Mouse (Mus musculus) effector memory CD4-positive, alpha-beta T cell, adult 7 months (primary cell): ENCODE results near the gene Olfr1291-ps1. TPM values are rescaled to one million over a fixed set of nuclear protein-coding genes. Genes with fewer than 3 reads are reported as not detected.

Experiments
- polyA plus RNA-seq: library from polyadenylated mRNA; unstranded; fragments of 100-300 nt; shearing (Covaris generic); gene quantifications from one replicate; pipeline ENCODE4 v1.2.1, GENCODE M21; 2017

The Olfr1291-ps1 gene
- 0.10 TPM for polyA plus RNA-seq

DNA sequence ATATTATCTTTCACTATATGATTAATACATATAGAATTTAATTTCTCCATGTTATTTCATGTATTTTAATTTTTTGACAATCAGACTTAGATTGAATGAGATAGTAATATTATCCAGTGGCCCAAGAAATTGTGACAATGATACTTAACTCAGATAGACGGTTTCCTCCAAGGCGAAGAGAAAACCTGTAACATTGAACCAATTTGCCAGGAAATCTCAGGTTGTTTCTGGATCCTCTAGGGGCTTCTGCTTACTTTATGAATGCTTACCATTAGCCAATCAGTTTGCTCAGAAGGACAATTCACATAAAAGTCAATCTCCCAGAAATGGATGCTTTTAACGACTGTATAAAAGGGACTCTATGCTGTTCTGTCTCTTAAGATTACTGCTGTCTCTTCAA lies at the start of gene Olfr1291-ps1:
TSS of gene Olfr1291-ps1 (plus strand) at position 301 of the 400 bp plus-strand sequence.

DNA sequence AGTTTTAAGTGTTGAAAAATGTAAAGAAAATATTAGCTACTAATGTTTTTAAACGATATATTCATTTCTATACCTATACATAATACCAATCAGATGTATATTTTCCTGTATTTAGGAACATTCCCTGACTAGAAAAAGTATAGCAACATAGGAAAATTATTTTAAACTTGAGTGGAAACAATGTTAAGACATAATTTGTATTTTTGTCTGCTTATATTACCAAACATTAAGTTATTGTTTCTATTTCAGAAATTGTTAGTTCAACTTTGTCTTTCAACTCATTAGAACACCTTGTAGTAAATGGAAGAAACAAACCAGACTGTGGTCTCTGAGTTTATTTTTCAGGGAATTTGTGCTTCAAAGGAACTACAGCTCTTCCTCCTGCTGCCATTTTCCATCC lies 48.1 kb upstream of the Olfr1291-ps1 start, which contains the start of gene Olfr1287:
TSS of gene Olfr1287 (plus strand) at position 301 of the 400 bp plus-strand sequence.

DNA sequence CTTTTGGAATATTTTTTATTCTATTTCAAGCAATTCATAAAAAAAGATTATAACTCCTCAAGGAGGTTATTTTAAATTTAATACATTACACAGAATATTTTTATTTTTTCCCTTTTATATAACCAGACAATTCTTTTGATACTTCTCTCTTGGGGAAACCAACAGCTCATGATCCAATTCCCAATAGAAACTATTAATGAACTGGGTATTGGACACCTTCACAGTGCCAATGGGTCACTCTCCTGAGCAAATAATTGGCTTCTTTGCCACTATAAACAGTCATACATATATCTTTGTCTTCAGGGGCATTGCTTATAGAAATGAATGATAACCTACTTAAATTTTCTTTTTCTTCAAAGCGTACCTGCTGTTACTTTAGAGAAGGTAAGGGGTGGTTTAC lies 23.2 kb upstream of the Olfr1291-ps1 start, which contains the start of gene Olfr1288:
TSS of gene Olfr1288 (plus strand) at position 301 of the 400 bp plus-strand sequence.

DNA sequence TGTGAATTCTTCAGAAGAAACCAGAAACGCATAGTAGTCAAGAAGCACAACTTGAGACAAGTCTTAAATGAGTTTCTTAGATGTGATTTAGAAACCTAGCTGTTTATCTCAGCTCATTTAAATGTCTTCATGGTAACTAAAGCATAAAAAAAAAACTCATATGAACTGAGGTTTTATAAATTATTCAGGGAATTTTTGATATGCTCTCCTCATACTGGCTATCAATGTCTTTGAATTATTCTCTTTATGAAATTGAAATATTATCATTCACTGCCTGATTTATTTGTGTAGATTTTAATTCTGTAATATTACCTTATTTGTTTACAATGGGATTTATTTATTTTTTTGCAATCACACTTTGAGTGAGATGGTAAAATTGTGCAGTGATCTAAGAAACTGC lies 16.5 kb upstream of the Olfr1291-ps1 start, which contains the start of gene Olfr1289:
TSS of gene Olfr1289 (plus strand) at position 301 of the 400 bp plus-strand sequence.

DNA sequence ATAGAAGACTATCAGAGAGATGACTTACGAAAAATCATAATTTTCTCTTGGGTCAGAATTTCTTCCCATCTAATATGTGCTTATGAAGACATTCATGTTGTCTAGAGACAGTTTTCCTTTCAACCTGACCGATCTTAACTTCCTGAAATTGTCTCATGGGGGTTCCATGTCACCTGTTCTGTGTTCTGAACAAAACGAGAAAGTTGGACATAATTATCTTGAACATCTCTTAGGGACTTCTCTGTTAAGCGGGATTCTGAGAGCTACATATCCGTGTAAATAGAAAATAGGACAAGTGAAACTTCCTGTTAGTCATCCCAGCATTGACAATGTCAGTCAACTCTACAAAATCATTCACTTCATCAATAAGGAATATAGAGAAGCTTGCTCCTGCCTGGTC lies 3.3 kb upstream of the Olfr1291-ps1 start, which contains the start of gene Olfr1290:
TSS of gene Olfr1290 (minus strand) at position 101 of the 400 bp plus-strand sequence.

DNA sequence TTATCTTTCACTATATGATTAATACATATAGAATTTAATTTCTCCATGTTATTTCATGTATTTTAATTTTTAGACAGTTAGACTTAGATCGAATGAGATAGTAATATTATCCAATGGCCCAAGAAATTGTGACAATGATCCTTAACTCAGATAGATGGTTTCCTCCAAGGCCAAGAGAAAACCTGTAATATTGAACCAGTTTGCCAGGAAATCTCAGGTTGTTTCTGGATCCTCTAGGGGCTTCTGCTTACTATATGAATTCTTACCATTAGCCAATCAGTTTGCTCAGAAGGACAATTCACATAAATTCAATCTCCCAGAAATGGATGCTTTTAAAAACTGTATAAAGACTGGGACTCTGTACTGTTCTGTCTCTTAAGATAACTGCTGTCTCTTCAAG lies 27.9 kb downstream of the Olfr1291-ps1 start, which contains the start of gene Olfr1293-ps:
TSS of gene Olfr1293-ps (plus strand) at position 301 of the 400 bp plus-strand sequence.

DNA sequence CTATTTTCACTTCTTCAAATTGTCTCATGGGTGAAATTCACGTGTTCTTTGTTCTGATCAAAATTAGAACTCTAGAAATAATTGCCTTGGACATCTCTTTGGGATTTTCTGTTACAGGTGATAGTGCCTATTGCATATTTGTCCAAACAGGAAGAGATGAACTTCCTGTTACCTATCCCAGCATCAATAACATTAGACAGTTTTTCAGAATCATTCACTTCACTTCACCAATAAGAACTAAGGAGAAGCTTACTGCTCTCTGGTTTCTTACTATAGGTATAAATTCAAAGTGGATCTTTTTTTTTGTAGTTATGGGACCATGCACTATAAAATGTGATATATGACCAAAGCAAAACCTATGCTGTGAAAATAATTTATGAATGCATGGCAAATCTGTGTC lies 43.2 kb downstream of the Olfr1291-ps1 start, which contains the start of gene Olfr1294:
TSS of gene Olfr1294 (minus strand) at position 101 of the 400 bp plus-strand sequence.

Other genes starting within 250 kb of the Olfr1291-ps1 start
- not detected for gene Olfr1276, start 242.7 kb upstream of the Olfr1291-ps1 start, polyA plus RNA-seq
- gene Olfr1277, start 223.1 kb upstream of the Olfr1291-ps1 start, polyA plus RNA-seq = not detected
- not detected for gene Olfr1278, start 207.0 kb upstream of the Olfr1291-ps1 start, polyA plus RNA-seq
- not detected for gene Olfr1279, start 196.5 kb upstream of the Olfr1291-ps1 start, polyA plus RNA-seq
- gene Olfr1280, start 183.2 kb upstream of the Olfr1291-ps1 start, polyA plus RNA-seq = not detected
- not detected for gene Olfr1281, start 170.7 kb upstream of the Olfr1291-ps1 start, polyA plus RNA-seq
- not detected for gene Olfr1282, start 161.1 kb upstream of the Olfr1291-ps1 start, polyA plus RNA-seq
- gene Olfr1283, start 130.4 kb upstream of the Olfr1291-ps1 start, polyA plus RNA-seq = not detected
- not detected for gene Olfr1284, start 121.7 kb upstream of the Olfr1291-ps1 start, polyA plus RNA-seq
- gene Olfr1286, start 74.1 kb upstream of the Olfr1291-ps1 start, polyA plus RNA-seq = not detected
- gene Olfr1287, start 48.0 kb upstream of the Olfr1291-ps1 start, polyA plus RNA-seq = not detected
- not detected for gene Olfr1288, start 23.1 kb upstream of the Olfr1291-ps1 start, polyA plus RNA-seq
- not detected for gene Olfr1289, start 16.4 kb upstream of the Olfr1291-ps1 start, polyA plus RNA-seq
- not detected for gene Olfr1290, start 3.4 kb upstream of the Olfr1291-ps1 start, polyA plus RNA-seq
- not detected for gene Olfr1293-ps, start 28.0 kb downstream of the Olfr1291-ps1 start, polyA plus RNA-seq
- not detected for gene Olfr1294, start 43.1 kb downstream of the Olfr1291-ps1 start, polyA plus RNA-seq
- not detected for gene Olfr1295, start 72.5 kb downstream of the Olfr1291-ps1 start, polyA plus RNA-seq
- not detected for gene Olfr1297, start 129.3 kb downstream of the Olfr1291-ps1 start, polyA plus RNA-seq
- not detected for gene Olfr1298, start 152.0 kb downstream of the Olfr1291-ps1 start, polyA plus RNA-seq
- gene Olfr1299, start 164.2 kb downstream of the Olfr1291-ps1 start, polyA plus RNA-seq = not detected